29 mouse cellular contexts compared by ENCODE assay signal in the genomic region with DNA sequence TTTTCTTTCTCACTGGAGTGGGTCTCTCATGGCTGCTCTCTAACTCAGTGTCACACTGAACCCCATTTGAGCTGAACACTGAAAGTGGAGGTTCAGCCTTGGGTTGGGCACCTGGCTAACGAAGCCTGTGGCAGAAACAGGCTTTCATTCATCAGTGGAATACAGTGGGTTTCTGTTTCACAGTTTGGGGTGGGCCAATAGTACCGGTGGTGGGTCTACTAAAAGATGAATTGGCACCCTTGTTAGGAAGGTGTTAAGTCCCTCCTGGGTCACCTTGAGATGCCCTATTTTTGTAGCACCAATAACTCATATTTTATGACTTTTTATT. TPM values are rescaled to one million over a fixed set of nuclear protein-coding genes. Genes with fewer than 3 reads are reported as not detected.
DNase-seq lines count a peak whose midpoint lies in the region; ATAC-seq lines count a peak whose summit lies in the region.
"Had no signal": no experiment of that assay in that cellular context is flagged by ENCODE, and none has a peak within 500 bp of the region (broad histone marks: within the 10 kb centered on the region; RNA-seq: fewer than 3 reads in every experiment).

No protein-coding gene starts in this region.

- H3K27me3 ChIP-seq in limb, embryonic 11.5 days (ENCODE audit: control insufficient read depth, insufficient read depth, low read length): no peaks in the 10 kb centered on the region
- H3K27me3 ChIP-seq in limb, embryonic 10.5 days (ENCODE audit: low read depth, poor library complexity, severe bottlenecking): no peaks in the 10 kb centered on the region
- no peaks in the 10 kb centered on the region for H3K27me3 ChIP-seq in limb, embryonic 12.5 days
- H3K27me3 ChIP-seq in limb, embryonic 15.5 days: no peaks in the 10 kb centered on the region
- H3K27me3 ChIP-seq in intestine, embryonic 15.5 days (replicated peaks): no peaks in the 10 kb centered on the region
- H3K27me3 ChIP-seq: embryonic facial prominence, embryonic 13.5 days; forebrain, embryonic 12.5 days; forebrain, embryonic 15.5 days; heart, embryonic 12.5 days; heart, embryonic 15.5 days had no signal

- no peak overlapping the region for H3K9ac ChIP-seq in limb, embryonic 11.5 days (ENCODE audit: low read length)
- no peak overlapping the region for H3K9ac ChIP-seq in limb, embryonic 12.5 days (replicated peaks)
- H3K9ac ChIP-seq in limb, embryonic 15.5 days: no peak overlapping the region
- no peak overlapping the region for H3K9ac ChIP-seq in intestine, embryonic 15.5 days
- H3K9ac ChIP-seq: embryonic facial prominence, embryonic 13.5 days; forebrain, embryonic 12.5 days; forebrain, embryonic 15.5 days; heart, embryonic 12.5 days; heart, embryonic 15.5 days; hindbrain, embryonic 14.5 days had no signal

- 70% methylated on average over 2 of the region's 2 CpGs for WGBS in limb, embryonic 11.5 days
- 91% methylated on average over 2 of the region's 2 CpGs for WGBS in limb, embryonic 10.5 days
- 63% methylated on average over 2 of the region's 2 CpGs for WGBS in limb, embryonic 12.5 days
- 62% methylated on average over 2 of the region's 2 CpGs for WGBS in limb, embryonic 15.5 days
- WGBS in intestine, embryonic 15.5 days: 68% methylated on average over 2 of the region's 2 CpGs

- no peaks in the 10 kb centered on the region for H3K4me1 ChIP-seq in limb, embryonic 11.5 days (ENCODE audit: control insufficient read depth, insufficient read depth, low read length)
- H3K4me1 ChIP-seq in limb, embryonic 10.5 days: no peaks in the 10 kb centered on the region
- H3K4me1 ChIP-seq in limb, embryonic 12.5 days (replicated peaks): peaks cover 16% of the 10 kb centered on the region
- peaks cover 5% of the 10 kb centered on the region; the same call in 1 of the 2 replicates for H3K4me1 ChIP-seq in limb, embryonic 15.5 days
- no peaks in the 10 kb centered on the region for H3K4me1 ChIP-seq in intestine, embryonic 15.5 days (replicated peaks)
- H3K4me1 ChIP-seq: embryonic facial prominence, embryonic 10.5 days; forebrain, embryonic 12.5 days; forebrain, embryonic 15.5 days; heart, embryonic 15.5 days had no signal

- no peak overlapping the region for H3K4me2 ChIP-seq in limb, embryonic 11.5 days (ENCODE audit: low read depth, severe bottlenecking)
- no peak overlapping the region for H3K4me2 ChIP-seq in limb, embryonic 12.5 days
- H3K4me2 ChIP-seq in limb, embryonic 15.5 days: no peak overlapping the region
- no peak overlapping the region for H3K4me2 ChIP-seq in intestine, embryonic 15.5 days (replicated peaks)
- H3K4me2 ChIP-seq: embryonic facial prominence, embryonic 13.5 days; forebrain, embryonic 12.5 days; forebrain, embryonic 15.5 days; heart, embryonic 12.5 days; heart, embryonic 15.5 days; hindbrain, embryonic 14.5 days had no signal

- no peak overlapping the region for H3K27ac ChIP-seq in limb, embryonic 11.5 days (replicated peaks; ENCODE audit: low read depth, low read length)
- no peak overlapping the region for H3K27ac ChIP-seq in limb, embryonic 10.5 days
- H3K27ac ChIP-seq in limb, embryonic 12.5 days: peak overlapping the region; percentile 70
- peak overlapping the region; percentile 47; the same call in 1 of the 2 replicates for H3K27ac ChIP-seq in limb, embryonic 15.5 days
- H3K27ac ChIP-seq in intestine, embryonic 15.5 days: no peak overlapping the region
- H3K27ac ChIP-seq: embryonic facial prominence, embryonic 10.5 days; embryonic facial prominence, embryonic 13.5 days; forebrain, embryonic 12.5 days; forebrain, embryonic 15.5 days; gastrocnemius, adult 2 months; heart, embryonic 15.5 days; hindbrain, embryonic 14.5 days; hindbrain, postnatal 0 days had no signal

- ATAC-seq in limb, embryonic 11.5 days (ENCODE audit: insufficient number of reproducible peaks, low FRiP score, low TSS enrichment, low read depth): peak; percentile 68; the same call in 1 of the 2 replicates
- peak; percentile 75; the same call in 1 of the 2 replicates for ATAC-seq in limb, embryonic 12.5 days (ENCODE audit: insufficient number of reproducible peaks, insufficient read depth, low FRiP score, low TSS enrichment, low read depth)
- peak; percentile 85 for ATAC-seq in limb, embryonic 15.5 days (ENCODE audit: insufficient number of reproducible peaks, low FRiP score, low TSS enrichment, low read depth)
- no peak for ATAC-seq in intestine, embryonic 15.5 days
- ATAC-seq: CD4-positive, CD25-positive, alpha-beta regulatory T cell, adult 4 months; forebrain, embryonic 15.5 days; hindbrain, postnatal 0 days had no signal

- no peak for DNase-seq in limb, embryonic 11.5 days (ENCODE audit: low spot score)
- DNase-seq in limb, embryonic 10.5 days (ENCODE audit: low spot score): no peak
- peak; percentile 28 for DNase-seq in forelimb bud, embryonic 11.5 days (ENCODE audit: low read depth, low spot score)
- no peak for DNase-seq in layer of hippocampus, postnatal 10 days (ENCODE audit: low spot score in 2 of 2)
- DNase-seq: adrenal gland, adult 2 months; adrenal gland, postnatal 14 days; cerebellum, adult 11 months; cerebellum, adult 2 months; cerebellum, adult 9-11 months; cerebellum, postnatal 25 days; embryo, embryonic 11 days; gastrocnemius, adult 2 months; gastrocnemius, postnatal 14 days; heart, adult 18-20 months; heart, postnatal 10 days; heart, postnatal 36 days had no signal

- H3K36me3 ChIP-seq in limb, embryonic 11.5 days (ENCODE audit: control insufficient read depth, insufficient read depth, low read length): no peaks in the 10 kb centered on the region
- H3K36me3 ChIP-seq in limb, embryonic 10.5 days: no peaks in the 10 kb centered on the region
- H3K36me3 ChIP-seq in limb, embryonic 12.5 days: no peaks in the 10 kb centered on the region
- no peaks in the 10 kb centered on the region for H3K36me3 ChIP-seq in limb, embryonic 15.5 days
- no peaks in the 10 kb centered on the region for H3K36me3 ChIP-seq in intestine, embryonic 15.5 days
- H3K36me3 ChIP-seq: embryonic facial prominence, embryonic 10.5 days; embryonic facial prominence, embryonic 13.5 days; forebrain, embryonic 12.5 days; forebrain, embryonic 15.5 days; heart, embryonic 12.5 days; heart, embryonic 15.5 days had no signal

- no peak overlapping the region for H3K4me3 ChIP-seq in limb, embryonic 11.5 days (ENCODE audit: low read depth, low read length)
- H3K4me3 ChIP-seq in limb, embryonic 10.5 days: no peak overlapping the region
- no peak overlapping the region for H3K4me3 ChIP-seq in limb, embryonic 12.5 days (replicated peaks)
- H3K4me3 ChIP-seq in limb, embryonic 15.5 days: no peak overlapping the region
- no peak overlapping the region for H3K4me3 ChIP-seq in intestine, embryonic 15.5 days (replicated peaks)
- H3K4me3 ChIP-seq: embryonic facial prominence, embryonic 10.5 days; embryonic facial prominence, embryonic 13.5 days; erythroblast, embryonic 14.5 days; forebrain, embryonic 12.5 days; forebrain, embryonic 15.5 days; gastrocnemius, adult 2 months; heart, embryonic 12.5 days; heart, embryonic 15.5 days had no signal

- no peaks in the 10 kb centered on the region for H3K9me3 ChIP-seq in limb, embryonic 11.5 days (ENCODE audit: control insufficient read depth, low read length)
- H3K9me3 ChIP-seq in limb, embryonic 10.5 days (replicated peaks): no peaks in the 10 kb centered on the region
- no peaks in the 10 kb centered on the region for H3K9me3 ChIP-seq in limb, embryonic 12.5 days
- H3K9me3 ChIP-seq in limb, embryonic 15.5 days: no peaks in the 10 kb centered on the region
- no peaks in the 10 kb centered on the region for H3K9me3 ChIP-seq in intestine, embryonic 15.5 days
- H3K9me3 ChIP-seq: embryonic facial prominence, embryonic 10.5 days; embryonic facial prominence, embryonic 13.5 days; forebrain, embryonic 12.5 days; forebrain, embryonic 15.5 days; heart, embryonic 12.5 days; heart, embryonic 15.5 days had no signal

RNA-seq across cellular contexts. Expression of a gene that starts 19.1 kb away (rescaled TPM):
- 10.0 and 12.2 TPM in 2 replicates for polyA plus RNA-seq in limb, embryonic 11.5 days (2014; fragmentation: Nextera tagmentation; extraction: Ambion mirVana)
- 0.56 and 2.3 TPM in 2 replicates for polyA plus RNA-seq in limb, embryonic 10.5 days (2016; fragmentation: Nextera tagmentation; extraction: Ambion mirVana)
- 20.7 and 29.5 TPM in 2 replicates for polyA plus RNA-seq in limb, embryonic 12.5 days (2016; fragmentation: Nextera tagmentation; extraction: Ambion mirVana)
- polyA plus RNA-seq in limb, embryonic 15.5 days (2015; fragmentation: Nextera tagmentation; extraction: Ambion mirVana): 34.1 and 34.8 TPM in 2 replicates
- polyA plus RNA-seq in intestine, embryonic 15.5 days (2015; fragmentation: Nextera tagmentation; extraction: Ambion mirVana): 7.7 and 8.4 TPM in 2 replicates
- 1 to 10 TPM; 5.8 to 6.4 TPM for total RNA-seq in layer of hippocampus, postnatal 10 days (2021)

Comparison
In these comparisons a context has a peak if more than half of its experiments do, and no peak if none do; other contexts are left out.
1. H3K27ac ChIP-seq: peak in limb, embryonic 12.5 days (single experiment) and limb, embryonic 15.5 days (single experiment); none in limb, embryonic 11.5 days (single experiment), limb, embryonic 10.5 days (single experiment) and intestine, embryonic 15.5 days (single experiment).